Mouse (Mus musculus) embryonic facial prominence, embryonic 11.5 days (tissue): ENCODE data around the gene Zfp865. TPM values are rescaled to one million over a fixed set of nuclear protein-coding genes. Genes with fewer than 3 reads are reported as not detected.
A peak's percentile ranks its signal among the peaks of the same experiment; 100 is the strongest.

Source experiments
- ATAC-seq: fragments of 200-750 bp; cut with Nextera tagmentation; replicated peaks from 2 replicates; pipeline ENCODE4 v1.8.0; 2017; ENCODE audit warnings: low read depth; ENCODE audit not compliant: insufficient number of reproducible peaks, low FRiP score, low TSS enrichment
- DNase-seq: peaks from one replicate; pipeline ENCODE4 v3.0.0-alpha.2; 2015; ENCODE audit warnings: low spot score
- H3K27ac ChIP-seq: fragments of 300-500 bp; sonication (generic); replicated peaks from 2 replicates; pipeline ENCODE4 v1.5.1; 2014; ENCODE audit warnings: mild to moderate bottlenecking, low read depth, low read length, control low read depth
- H3K27me3 ChIP-seq: fragments of 300-500 bp; sonication (generic); 2 replicates; pipeline ENCODE4 v1.6.1; 2014; ENCODE audit warnings: mild to moderate bottlenecking, low read length, moderate library complexity, mixed read lengths; ENCODE audit not compliant: control insufficient read depth, insufficient read depth
- H3K36me3 ChIP-seq: fragments of 300-500 bp; sonication (generic); replicated peaks from 2 replicates; pipeline ENCODE4 v1.6.1; 2014; ENCODE audit warnings: low read depth, mild to moderate bottlenecking, low read length, moderate library complexity, mixed read lengths; ENCODE audit not compliant: control insufficient read depth, insufficient read depth
- H3K4me1 ChIP-seq: fragments of 300-500 bp; sonication (generic); 2 replicates; pipeline ENCODE4 v1.6.1; 2014; ENCODE audit warnings: low read length, mixed read lengths; ENCODE audit not compliant: control insufficient read depth, insufficient read depth
- H3K4me2 ChIP-seq: fragments of 300-500 bp; sonication (generic); 2 replicates; pipeline ENCODE4 v1.6.1; 2014; ENCODE audit warnings: low read depth, mild to moderate bottlenecking, control low read depth, low read length, moderate library complexity
- H3K4me3 ChIP-seq: fragments of 300-500 bp; sonication (generic); 2 replicates; pipeline ENCODE4 v1.5.1; 2014; ENCODE audit warnings: low read depth, low read length, control low read depth
- H3K9ac ChIP-seq: fragments of 300-500 bp; sonication (generic); replicated peaks from 2 replicates; pipeline ENCODE4 v1.6.1; 2014; ENCODE audit warnings: mild to moderate bottlenecking, control low read depth, low read length
- H3K9me3 ChIP-seq: fragments of 300-500 bp; sonication (generic); replicated peaks from 2 replicates; pipeline ENCODE4 v1.6.1; 2016; ENCODE audit warnings: mild to moderate bottlenecking, low read length, inconsistent platforms, mixed read lengths; ENCODE audit not compliant: control insufficient read depth
- WGBS: fragments of 180-500 bp; shearing (Covaris S2); extraction: QIAGEN DNeasy Blood & Tissue Kit; methylation state at CpG from one replicate; pipeline ENCODE4 v1.1.7; 2014; 5-methylcytosine and 5-hydroxymethylcytosine counted together
- polyA plus RNA-seq: library from polyadenylated mRNA; unstranded; fragments of >200 nt; fragmentation: Nextera tagmentation; extraction: Ambion mirVana; gene quantifications from 2 replicates; pipeline ENCODE4 v1.2.1, GENCODE M21; 2014

Gene Zfp865
- 4.5 and 5.9 TPM in 2 replicates for polyA plus RNA-seq

DNA sequence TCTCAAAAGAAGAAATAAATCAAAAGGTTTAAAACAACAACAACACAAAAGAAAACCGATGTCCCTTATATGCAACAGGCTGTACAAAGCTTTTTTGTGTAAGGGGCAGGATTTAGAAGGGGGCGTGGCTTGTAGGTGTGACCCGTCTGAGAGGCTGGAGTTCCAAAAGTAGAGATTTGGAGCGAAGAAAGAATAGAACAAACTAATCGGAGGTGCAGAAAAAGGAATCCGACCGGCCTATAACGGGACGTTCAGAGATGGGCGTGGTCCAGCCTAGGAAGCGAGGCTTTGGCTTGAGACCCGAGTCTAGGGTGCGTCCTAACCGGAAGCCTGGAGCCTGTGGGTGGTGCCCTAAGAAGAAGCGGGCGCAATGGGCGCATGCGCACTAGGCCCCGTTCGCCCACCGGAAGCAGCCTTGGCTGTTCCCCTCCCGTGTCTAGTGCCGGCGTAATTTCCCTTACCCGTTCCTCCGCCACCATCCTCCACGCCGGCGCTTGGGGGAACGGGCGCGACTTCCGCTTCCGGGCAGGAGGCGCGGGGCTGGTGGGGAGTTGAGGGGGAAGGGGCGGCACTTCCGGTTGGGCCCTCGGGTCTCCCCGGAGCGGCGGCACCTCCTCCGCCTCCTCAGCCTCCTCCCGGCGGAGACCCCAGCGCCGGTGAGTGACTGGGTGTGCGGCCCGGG lies at the start of gene Zfp865, which contains the start of gene Ccdc106:
TSS of gene Zfp865 (plus strand) at position 377 of the 682 bp plus-strand sequence.
TSS of gene Ccdc106 (plus strand) at position 554 of the 682 bp plus-strand sequence.
- under 1% methylated on average over 49 of the region's 49 CpGs for WGBS
- H3K27ac ChIP-seq, result peak within 1 kb of the TSS; percentile 94
- peak within 1 kb of the TSS; percentile 81 for H3K4me3 ChIP-seq
- ATAC-seq, result peak; percentile 88
- DNase-seq, result peak; percentile 99
- peaks cover 3% of the 10 kb centered on the region for H3K36me3 ChIP-seq
- peak within 1 kb of the TSS; percentile 73 for H3K4me2 ChIP-seq
- H3K4me1 ChIP-seq, result no peaks in the 10 kb centered on the region
- peak within 1 kb of the TSS; percentile 96 for H3K9ac ChIP-seq
- H3K27me3 ChIP-seq, result no peaks in the 10 kb centered on the region
- H3K9me3 ChIP-seq, result no peaks in the 10 kb centered on the region

- Histone ChIP-seq H3K4me1 (no peaks in the 10 kb centered on the region), H3K9ac (no peak within 1 kb of the TSS), H3K36me3 (no peaks in the 10 kb centered on the region), H3K4me3 (no peak within 1 kb of the TSS), H3K4me2 (no peak within 1 kb of the TSS), H3K27me3 (no peaks in the 10 kb centered on the region), H3K27ac (no peak within 1 kb of the TSS), H3K9me3 (no peaks in the 10 kb centered on the region)
- no peak for ATAC-seq
- no peak for DNase-seq
- WGBS, result 49% methylated on average over 6 of the region's 6 CpGs
These were observed 49.1 kb upstream of the Zfp865 start, which contains the start of gene Sbk3 for GRCm38 (mm10) chr7:4971068-4971467. TSS of gene Sbk3 (minus strand) at chr7:4971168.

DNA sequence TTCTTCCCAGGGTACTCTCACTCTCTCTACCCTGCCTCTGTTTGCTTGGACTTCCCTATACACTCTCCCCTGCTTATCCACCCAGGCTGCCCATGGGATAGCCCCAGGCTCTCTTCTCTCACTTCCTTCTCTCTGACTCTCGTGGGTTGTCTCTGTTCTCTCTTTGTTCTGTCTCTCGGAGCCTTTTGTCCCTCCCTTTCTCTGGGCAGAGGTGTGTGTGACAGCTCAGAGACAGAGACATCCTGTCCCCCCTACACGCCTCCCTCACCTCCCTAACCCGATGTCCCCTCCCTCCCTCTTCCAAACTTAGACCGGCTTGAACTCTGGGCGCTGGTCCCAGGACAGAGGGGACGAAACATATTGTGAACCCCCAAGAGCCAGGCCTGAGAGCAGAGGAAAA lies 48.5 kb upstream of the Zfp865 start:
- H3K4me1 ChIP-seq, result no peaks in the 10 kb centered on the region
- ATAC-seq (no peak), DNase-seq (no peak)
- no peak overlapping the region for H3K4me3 ChIP-seq
- no peaks in the 10 kb centered on the region for H3K27me3 ChIP-seq
- no peaks in the 10 kb centered on the region for H3K9me3 ChIP-seq
- H3K4me2 ChIP-seq, result no peak overlapping the region
- 23% methylated on average over 7 of the region's 7 CpGs for WGBS
- no peaks in the 10 kb centered on the region for H3K36me3 ChIP-seq
- H3K27ac ChIP-seq, result no peak overlapping the region
- no peak overlapping the region for H3K9ac ChIP-seq

DNA sequence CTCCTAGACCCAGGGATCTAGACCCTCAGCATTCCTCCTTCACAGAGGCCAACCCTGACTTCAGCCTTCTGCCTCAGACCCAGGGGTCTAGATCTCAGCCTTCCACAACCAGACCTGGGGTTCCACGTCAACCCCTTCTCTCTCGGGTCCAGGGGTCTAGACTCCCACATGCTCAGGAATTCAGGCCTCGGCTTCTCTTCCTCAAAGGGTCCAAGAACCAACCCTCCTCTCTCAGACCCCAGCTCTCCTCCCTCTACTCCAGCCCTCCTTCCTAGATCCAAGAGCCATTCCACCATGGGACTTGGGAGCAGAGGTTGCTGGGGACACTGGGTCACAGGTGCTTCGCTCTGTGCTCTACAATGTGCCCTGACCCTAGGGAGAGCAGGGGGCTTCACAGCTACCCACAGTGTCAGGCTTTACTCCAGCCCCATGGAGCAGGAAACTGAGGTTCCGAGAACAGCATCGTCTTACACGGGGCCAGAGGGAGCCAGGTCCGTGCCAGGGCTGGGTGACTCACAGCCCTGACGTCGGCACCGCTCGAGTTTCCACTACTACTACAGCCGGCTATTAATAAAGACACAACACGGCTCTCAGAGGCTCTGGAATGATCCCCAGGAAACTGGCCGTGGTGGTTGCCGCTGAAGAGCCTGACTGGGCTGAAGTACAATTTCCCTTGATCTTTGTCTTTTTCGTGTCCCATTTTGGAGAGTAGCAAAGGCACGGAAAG lies 47.7 kb upstream of the Zfp865 start:
- DNase-seq (no peak), ATAC-seq (no peak)
- H3K4me2 ChIP-seq, result no peak overlapping the region
- H3K4me1 ChIP-seq, result no peaks in the 10 kb centered on the region
- H3K4me3 ChIP-seq, result no peak overlapping the region
- 0 out of 2 replicates have a peak overlapping the region, but pooled peaks have one; percentile 2 for H3K9ac ChIP-seq
- H3K27me3 ChIP-seq, result no peaks in the 10 kb centered on the region
- no peaks in the 10 kb centered on the region for H3K36me3 ChIP-seq
- H3K27ac ChIP-seq, result no peak overlapping the region
- H3K9me3 ChIP-seq, result no peaks in the 10 kb centered on the region
- 70% methylated on average over 18 of the region's 18 CpGs for WGBS

- no peak for DNase-seq
- Histone ChIP-seq H3K27ac (no peak overlapping the region), H3K4me1 (no peaks in the 10 kb centered on the region), H3K36me3 (no peaks in the 10 kb centered on the region), H3K9me3 (no peaks in the 10 kb centered on the region), H3K27me3 (no peaks in the 10 kb centered on the region), H3K4me2 (no peak overlapping the region), H3K9ac (no peak overlapping the region), H3K4me3 (no peak overlapping the region)
- 51% methylated on average over 4 of the region's 4 CpGs for WGBS
- ATAC-seq, result no peak
These were observed 44.7 kb upstream of the Zfp865 start for GRCm38 (mm10) chr7:4975455-4975854.

- Histone ChIP-seq H3K9ac (no peak overlapping the region), H3K9me3 (no peaks in the 10 kb centered on the region), H3K4me2 (no peak overlapping the region), H3K4me1 (no peaks in the 10 kb centered on the region), H3K27me3 (no peaks in the 10 kb centered on the region), H3K36me3 (no peaks in the 10 kb centered on the region), H3K4me3 (no peak overlapping the region), H3K27ac (no peak overlapping the region)
- DNase-seq (no peak), ATAC-seq (no peak)
- 88% methylated on average over 7 of the region's 7 CpGs for WGBS
These were observed 43.3 kb upstream of the Zfp865 start for GRCm38 (mm10) chr7:4976832-4977231.

DNA sequence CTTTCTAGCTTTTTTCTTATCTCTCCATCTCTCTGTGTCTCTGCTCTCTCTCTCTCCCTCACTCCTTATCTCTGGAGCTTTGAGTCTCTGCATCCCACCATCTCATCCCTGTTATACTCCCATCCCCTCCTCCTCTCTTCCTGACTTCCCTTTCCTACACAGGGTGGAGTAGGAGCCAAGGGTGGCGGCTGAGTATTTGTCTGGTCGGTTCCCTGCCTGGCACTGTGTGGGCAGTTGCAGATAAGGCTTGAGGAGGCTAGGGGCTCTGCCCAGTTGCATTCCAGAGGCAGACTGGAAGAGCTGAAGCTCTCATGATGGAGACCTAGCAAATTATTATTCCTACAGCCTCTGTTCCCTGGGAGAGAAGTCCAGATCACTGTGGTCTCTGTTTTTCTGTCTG lies 31.9 kb upstream of the Zfp865 start:
- no peak overlapping the region for H3K27ac ChIP-seq
- no peaks in the 10 kb centered on the region for H3K9me3 ChIP-seq
- DNase-seq (no peak), ATAC-seq (no peak)
- peaks cover 7% of the 10 kb centered on the region for H3K27me3 ChIP-seq
- no peak overlapping the region for H3K4me2 ChIP-seq
- WGBS, result 65% methylated on average over 2 of the region's 2 CpGs
- H3K9ac ChIP-seq, result no peak overlapping the region
- H3K36me3 ChIP-seq, result no peaks in the 10 kb centered on the region; the same call in 1 of the 2 replicates
- no peaks in the 10 kb centered on the region for H3K4me1 ChIP-seq
- no peak overlapping the region for H3K4me3 ChIP-seq
